Mouse (Mus musculus): Measurements from ENCODE around the gene Samd1. TPM values are rescaled to one million over a fixed set of nuclear protein-coding genes. Genes with fewer than 3 reads are reported as not detected.
A peak's percentile ranks its signal among the peaks of the same experiment; 100 is the strongest.

The Samd1 gene
- total and polyA plus RNA-seq, 3 experiments, result 111 to 121 TPM; not detected in 1

DNA sequence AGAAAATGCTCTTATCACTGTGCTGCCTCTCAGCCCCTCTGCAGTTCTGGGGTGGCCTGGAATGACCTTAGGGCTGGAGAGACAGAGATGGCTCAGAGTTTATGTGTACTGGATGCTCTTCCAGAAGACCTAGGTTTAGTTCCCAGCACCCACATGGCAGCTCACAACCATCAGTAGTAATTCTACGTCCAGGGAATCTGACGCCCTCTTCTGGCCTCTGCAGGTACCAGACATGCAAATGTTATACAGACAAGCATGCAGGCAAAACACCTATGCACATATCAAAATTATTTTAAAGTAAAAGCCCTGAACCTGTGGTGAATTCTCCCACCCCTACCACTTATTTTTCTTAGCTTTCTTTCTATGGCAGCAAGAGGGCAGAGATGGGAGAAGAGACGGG, 49.0 kb downstream of the Samd1 start:
- TF ChIP-seq MAX (IDR thresholded peaks at IDR 0.05; ENCODE audit: low read length) (no peak), MYC (IDR thresholded peaks at IDR 0.05; ENCODE audit: low read depth, low read length) (no peak), NRF1 (IDR thresholded peaks at IDR 0.05; ENCODE audit: insufficient read depth, low read depth, low read length, poor library complexity, severe bottlenecking) (no peak), TBP (IDR thresholded peaks at IDR 0.05; ENCODE audit: low read depth, low read length) (no peak), CTCF (IDR thresholded peaks at IDR 0.05 in 2 of 3, conservative IDR thresholded peaks at IDR 0.05 in 1 of 3; ENCODE audit: control insufficient read depth in 1 of 3, insufficient read depth in 1 of 3, low read depth in 2 of 3, low read length in 3 of 3, poor library complexity in 1 of 3, severe bottlenecking in 1 of 3) (peak; percentile 16 to 28 (median 23); a peak in 3 of 6 replicates), CHD2 (IDR thresholded peaks at IDR 0.05; ENCODE audit: low read length) (no peak)
- H3K79me2 ChIP-seq (ENCODE audit: control insufficient read depth, insufficient read depth, low read length, poor library complexity), result peaks cover 9% of the 10 kb centered on the region
- H3K9ac ChIP-seq (ENCODE audit: control insufficient read depth, low read depth, low read length, poor library complexity, severe bottlenecking), result no peak overlapping the region
- H3K9me3 ChIP-seq (replicated peaks; ENCODE audit: insufficient read depth, low read length), result no peaks in the 10 kb centered on the region
- peaks cover 0 to 11% of the 10 kb centered on the region in 2 experiments; a peak in 3 of 4 replicates for H3K4me1 ChIP-seq (ENCODE audit: control insufficient read depth in 1 of 2, insufficient read depth in 2 of 2, low read length in 2 of 2)
- no peak overlapping the region for H3K4me3 ChIP-seq (ENCODE audit: control insufficient read depth in 1 of 2, insufficient read depth in 1 of 2, low read depth in 2 of 2, low read length in 2 of 2)
- DNase-seq (ENCODE audit: low read depth, low spot score), result peak; percentile 37
- H3K27ac ChIP-seq (ENCODE audit: control insufficient read depth, low read depth, low read length), result no peak overlapping the region
- H3K36me3 ChIP-seq (ENCODE audit: control insufficient read depth in 1 of 2, insufficient read depth in 2 of 2, low read length in 2 of 2), result no peaks in the 10 kb centered on the region; a peak in 1 of 4 replicates
- no peaks in the 10 kb centered on the region for H3K27me3 ChIP-seq (ENCODE audit: control insufficient read depth in 1 of 2, insufficient read depth in 2 of 2, low read length in 2 of 2)

DNA sequence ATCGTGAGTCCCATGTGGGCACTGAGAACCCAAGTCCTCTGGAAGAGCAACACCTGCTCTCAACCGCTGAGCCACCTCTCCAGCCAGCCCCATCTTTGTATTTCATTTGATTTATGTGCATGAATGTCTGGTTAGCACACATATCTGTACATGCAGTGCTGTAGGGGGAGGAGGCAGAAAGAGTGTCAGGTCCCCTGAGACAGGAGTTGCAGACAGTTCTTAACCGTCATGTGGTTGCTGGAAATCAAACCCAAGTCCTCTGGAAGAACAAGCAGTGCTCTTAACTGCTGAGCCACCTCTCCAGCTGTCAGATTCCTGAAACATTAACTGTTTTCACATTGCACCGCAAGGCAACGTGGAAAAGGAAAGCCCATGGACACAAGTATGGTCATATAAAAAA, 50.7 kb downstream of the Samd1 start:
- Histone ChIP-seq H3K9me3 (replicated peaks; ENCODE audit: insufficient read depth, low read length) (no peaks in the 10 kb centered on the region), H3K27ac (ENCODE audit: control insufficient read depth, low read depth, low read length) (no peak overlapping the region), H3K4me3 (ENCODE audit: control insufficient read depth in 1 of 2, insufficient read depth in 1 of 2, low read depth in 2 of 2, low read length in 2 of 2) (no peak overlapping the region), H3K79me2 (ENCODE audit: control insufficient read depth, insufficient read depth, low read length, poor library complexity) (no peaks in the 10 kb centered on the region; the same call in 1 of the 2 replicates), H3K27me3 (ENCODE audit: control insufficient read depth in 1 of 2, insufficient read depth in 2 of 2, low read length in 2 of 2) (no peaks in the 10 kb centered on the region), H3K4me1 (ENCODE audit: control insufficient read depth in 1 of 2, insufficient read depth in 2 of 2, low read length in 2 of 2) (peaks cover 4 to 9% of the 10 kb centered on the region in 2 experiments), H3K9ac (ENCODE audit: control insufficient read depth, low read depth, low read length, poor library complexity, severe bottlenecking) (no peak overlapping the region), H3K36me3 (ENCODE audit: control insufficient read depth in 1 of 2, insufficient read depth in 2 of 2, low read length in 2 of 2) (peaks cover 0 to 2% of the 10 kb centered on the region in 2 experiments; a peak in 1 of 4 replicates)
- no peak for DNase-seq (ENCODE audit: low read depth, low spot score)
- TF ChIP-seq CHD1 (IDR thresholded peaks at IDR 0.05; ENCODE audit: low read depth, low read length), result no peak
- TF ChIP-seq TAL1 (IDR thresholded peaks at IDR 0.05; ENCODE audit: low read length), result no peak
- no peak for TF ChIP-seq USF2 (IDR thresholded peaks at IDR 0.05; ENCODE audit: borderline replicate concordance in 1 of 2, insufficient read depth in 1 of 2, low read depth in 1 of 2, low read length in 2 of 2)
- TF ChIP-seq GABPA (IDR thresholded peaks at IDR 0.05; ENCODE audit: low read depth, low read length), result no peak
- TF ChIP-seq SIN3A (IDR thresholded peaks at IDR 0.05; ENCODE audit: low read length), result no peak
- no peak for TF ChIP-seq MXI1 (IDR thresholded peaks at IDR 0.05; ENCODE audit: low read depth, low read length)
- no peak for TF ChIP-seq USF1 (IDR thresholded peaks at IDR 0.05; ENCODE audit: low read depth, low read length)
- TF ChIP-seq SMC3 (IDR thresholded peaks at IDR 0.05; ENCODE audit: low read depth, low read length), result no peak
- no peak for TF ChIP-seq EP300 (IDR thresholded peaks at IDR 0.05; ENCODE audit: low read depth in 1 of 2, low read length in 2 of 2)
- no peak for TF ChIP-seq ZKSCAN1 (IDR thresholded peaks at IDR 0.05; ENCODE audit: low read depth, low read length)
- no peak for TF ChIP-seq UBTF (IDR thresholded peaks at IDR 0.05; ENCODE audit: borderline replicate concordance, insufficient read depth, low read depth, low read length)
- no peak for TF ChIP-seq TBP (IDR thresholded peaks at IDR 0.05; ENCODE audit: low read depth, low read length)
- no peak for TF ChIP-seq ELF1 (IDR thresholded peaks at IDR 0.05; ENCODE audit: low read depth, low read length)

Other genes with a start within 250 kb of the Samd1 start
- gene Adgrl1, start 97.6 kb upstream of the Samd1 start, total RNA-seq (2012; rRNA removed), result 17.7 and 21.7 TPM in 2 replicates
- 10 to 100 TPM in 1 of 2 experiments, not detected in 1; 35.3 TPM for gene Adgrl1, start 97.6 kb upstream of the Samd1 start, polyA plus RNA-seq (2012; ENCODE audit: insufficient read depth in 1 of 2, insufficient read length in 2 of 2, low read depth in 1 of 2, low replicate concordance in 2 of 2, missing spikeins in 1 of 2)
- 0.29 and 0.35 TPM in 2 replicates for gene Gm10644, start 42.5 kb upstream of the Samd1 start, total RNA-seq (2012; rRNA removed)
- gene Gm10644, start 42.5 kb upstream of the Samd1 start, polyA plus RNA-seq (2012; ENCODE audit: insufficient read depth in 1 of 2, insufficient read length in 2 of 2, low read depth in 1 of 2, low replicate concordance in 2 of 2, missing spikeins in 1 of 2), result under 1 TPM in 1 of 2 experiments, not detected in 1; 0.49 TPM
- 84.3 and 90.4 TPM in 2 replicates for gene Asf1b, start 42.2 kb upstream of the Samd1 start, total RNA-seq (2012; rRNA removed)
- gene Asf1b, start 42.2 kb upstream of the Samd1 start, polyA plus RNA-seq (2012; ENCODE audit: insufficient read depth in 1 of 2, insufficient read length in 2 of 2, low read depth in 1 of 2, low replicate concordance in 2 of 2, missing spikeins in 1 of 2), result 100 to 1,000 TPM; 113 to 137 TPM
- gene Prkaca, start 24.7 kb upstream of the Samd1 start, total RNA-seq (2012; rRNA removed), result 23.8 and 24.7 TPM in 2 replicates
- 10 to 100 TPM in 1 of 2 experiments, not detected in 1; 74.9 TPM for gene Prkaca, start 24.7 kb upstream of the Samd1 start, polyA plus RNA-seq (2012; ENCODE audit: insufficient read depth in 1 of 2, insufficient read length in 2 of 2, low read depth in 1 of 2, low replicate concordance in 2 of 2, missing spikeins in 1 of 2)
- 0.39 and 0.69 TPM in 2 replicates for gene 1700067K01Rik, start 3.8 kb downstream of the Samd1 start, total RNA-seq (2012; rRNA removed)
- under 1 TPM in 1 of 2 experiments, not detected in 1; 0.53 TPM for gene 1700067K01Rik, start 3.8 kb downstream of the Samd1 start, polyA plus RNA-seq (2012; ENCODE audit: insufficient read depth in 1 of 2, insufficient read length in 2 of 2, low read depth in 1 of 2, low replicate concordance in 2 of 2, missing spikeins in 1 of 2)
- not detected in 2 replicates for gene 2210011C24Rik, start 14.5 kb downstream of the Samd1 start, total RNA-seq (2012; rRNA removed)
- not detected for gene 2210011C24Rik, start 14.5 kb downstream of the Samd1 start, polyA plus RNA-seq (2012; ENCODE audit: insufficient read depth in 1 of 2, insufficient read length in 2 of 2, low read depth in 1 of 2, low replicate concordance in 2 of 2, missing spikeins in 1 of 2)
- 0.65 and 0.92 TPM in 2 replicates for gene Palm3, start 23.8 kb downstream of the Samd1 start, total RNA-seq (2012; rRNA removed)
- gene Palm3, start 23.8 kb downstream of the Samd1 start, polyA plus RNA-seq (2012; ENCODE audit: insufficient read depth in 1 of 2, insufficient read length in 2 of 2, low read depth in 1 of 2, low replicate concordance in 2 of 2, missing spikeins in 1 of 2), result 1 to 10 TPM in 1 of 2 experiments, not detected in 1; 3.6 TPM
- gene Il27ra, start 44.9 kb downstream of the Samd1 start, total RNA-seq (2012; rRNA removed), result 32.4 and 38.5 TPM in 2 replicates
- gene Il27ra, start 44.9 kb downstream of the Samd1 start, polyA plus RNA-seq (2012; ENCODE audit: insufficient read depth in 1 of 2, insufficient read length in 2 of 2, low read depth in 1 of 2, low replicate concordance in 2 of 2, missing spikeins in 1 of 2), result 10 to 100 TPM in 1 of 2 experiments, not detected in 1; 31.8 TPM
- gene Rln3, start 47.3 kb downstream of the Samd1 start, total RNA-seq (2012; rRNA removed), result not detected in 2 replicates
- not detected for gene Rln3, start 47.3 kb downstream of the Samd1 start, polyA plus RNA-seq (2012; ENCODE audit: insufficient read depth in 1 of 2, insufficient read length in 2 of 2, low read depth in 1 of 2, low replicate concordance in 2 of 2, missing spikeins in 1 of 2)
- gene Gm10643, start 67.5 kb downstream of the Samd1 start, total RNA-seq (2012; rRNA removed), result 0.23 and 0.26 TPM in 2 replicates
- under 1 TPM in 1 of 2 experiments, not detected in 1; 0.28 TPM for gene Gm10643, start 67.5 kb downstream of the Samd1 start, polyA plus RNA-seq (2012; ENCODE audit: insufficient read depth in 1 of 2, insufficient read length in 2 of 2, low read depth in 1 of 2, low replicate concordance in 2 of 2, missing spikeins in 1 of 2)
- gene Rfx1, start 69.2 kb downstream of the Samd1 start, total RNA-seq (2012; rRNA removed), result 3.9 and 4.7 TPM in 2 replicates
- 10 to 100 TPM in 1 of 2 experiments, not detected in 1; 10.4 TPM for gene Rfx1, start 69.2 kb downstream of the Samd1 start, polyA plus RNA-seq (2012; ENCODE audit: insufficient read depth in 1 of 2, insufficient read length in 2 of 2, low read depth in 1 of 2, low replicate concordance in 2 of 2, missing spikeins in 1 of 2)
- 34.4 and 37.0 TPM in 2 replicates for gene Dcaf15, start 107.1 kb downstream of the Samd1 start, total RNA-seq (2012; rRNA removed)
- gene Dcaf15, start 107.1 kb downstream of the Samd1 start, polyA plus RNA-seq (2012; ENCODE audit: insufficient read depth in 1 of 2, insufficient read length in 2 of 2, low read depth in 1 of 2, low replicate concordance in 2 of 2, missing spikeins in 1 of 2), result 10 to 100 TPM in 1 of 2 experiments, not detected in 1; 56.1 TPM
- 0.04 and 0.07 TPM in 2 replicates for gene Podnl1, start 128.3 kb downstream of the Samd1 start, total RNA-seq (2012; rRNA removed)
- under 1 TPM in 1 of 2 experiments, not detected in 1; 0.08 TPM for gene Podnl1, start 128.3 kb downstream of the Samd1 start, polyA plus RNA-seq (2012; ENCODE audit: insufficient read depth in 1 of 2, insufficient read length in 2 of 2, low read depth in 1 of 2, low replicate concordance in 2 of 2, missing spikeins in 1 of 2)
- gene Cc2d1a, start 150.3 kb downstream of the Samd1 start, total RNA-seq (2012; rRNA removed), result 7.3 and 9.1 TPM in 2 replicates
- gene Cc2d1a, start 150.3 kb downstream of the Samd1 start, polyA plus RNA-seq (2012; ENCODE audit: insufficient read depth in 1 of 2, insufficient read length in 2 of 2, low read depth in 1 of 2, low replicate concordance in 2 of 2, missing spikeins in 1 of 2), result 10 to 100 TPM in 1 of 2 experiments, not detected in 1; 18.7 TPM
- 1.3 and 2.2 TPM in 2 replicates for gene 4930432K21Rik, start 150.4 kb downstream of the Samd1 start, total RNA-seq (2012; rRNA removed)
- gene 4930432K21Rik, start 150.4 kb downstream of the Samd1 start, polyA plus RNA-seq (2012; ENCODE audit: insufficient read depth in 1 of 2, insufficient read length in 2 of 2, low read depth in 1 of 2, low replicate concordance in 2 of 2, missing spikeins in 1 of 2), result 1 to 10 TPM in 1 of 2 experiments, not detected in 1; 3.0 TPM
- 0.56 and 2.0 TPM in 2 replicates for gene Nanos3, start 187.5 kb downstream of the Samd1 start, total RNA-seq (2012; rRNA removed)
- 1 to 10 TPM in 1 of 2 experiments, not detected in 1; 1.7 TPM for gene Nanos3, start 187.5 kb downstream of the Samd1 start, polyA plus RNA-seq (2012; ENCODE audit: insufficient read depth in 1 of 2, insufficient read length in 2 of 2, low read depth in 1 of 2, low replicate concordance in 2 of 2, missing spikeins in 1 of 2)
- 3.6 and 4.4 TPM in 2 replicates for gene Zswim4, start 239.4 kb downstream of the Samd1 start, total RNA-seq (2012; rRNA removed)
- gene Zswim4, start 239.4 kb downstream of the Samd1 start, polyA plus RNA-seq (2012; ENCODE audit: insufficient read depth in 1 of 2, insufficient read length in 2 of 2, low read depth in 1 of 2, low replicate concordance in 2 of 2, missing spikeins in 1 of 2), result 1 to 10 TPM in 1 of 2 experiments, not detected in 1; 7.4 TPM

Measured in MEL (cell line).